Mouse (Mus musculus) cerebellum, adult 2 months (tissue): ENCODE data around the gene Polk.

ENCODE experiments used
- CTCF ChIP-seq: fragments of 200-500 bp; IDR thresholded peaks from 2 replicates; pipeline ENCODE4 v1.5.1; 2011; ENCODE audit warnings: low read depth, mild to moderate bottlenecking, control low read depth, low read length, moderate library complexity, borderline replicate concordance; ENCODE audit not compliant: insufficient read depth
- POLR2A ChIP-seq: fragments of 200-500 bp; IDR thresholded peaks from 2 replicates; pipeline ENCODE4 v1.6.1; 2011; ENCODE audit warnings: low read length, control low read depth, borderline replicate concordance; ENCODE audit not compliant: insufficient read depth

- TF ChIP-seq CTCF (no peak), POLR2A (no peak)
Observed at GRCm38 (mm10) chr13:96533742-96534141, 8.6 kb downstream of the Polk start.
